Mouse (Mus musculus) limb, embryonic 11.5 days (tissue): ENCODE data around the gene H2afb3. TPM values are rescaled to one million over a fixed set of nuclear protein-coding genes. Genes with fewer than 3 reads are reported as not detected.

ENCODE experiments used
- ATAC-seq: fragments of 200-750 bp; cut with Nextera tagmentation; 2 replicates; pipeline ENCODE4 v1.8.0; 2017; ENCODE audit warnings: low read depth; ENCODE audit not compliant: insufficient number of reproducible peaks, low FRiP score, low TSS enrichment
- DNase-seq: peaks from one replicate; pipeline ENCODE4 v3.0.0-alpha.2; 2015; ENCODE audit warnings: low spot score
- H3K27ac ChIP-seq: fragments of 300-500 bp; sonication (generic); replicated peaks from 2 replicates; pipeline ENCODE4 v1.5.1; 2014; ENCODE audit warnings: low read depth, mild to moderate bottlenecking, low read length
- H3K27me3 ChIP-seq: fragments of 300-500 bp; sonication (generic); 2 replicates; pipeline ENCODE4 v1.6.1; 2014; ENCODE audit warnings: mild to moderate bottlenecking, low read length, mixed read lengths; ENCODE audit not compliant: control insufficient read depth, insufficient read depth
- H3K36me3 ChIP-seq: fragments of 300-500 bp; sonication (generic); 2 replicates; pipeline ENCODE4 v1.6.1; 2014; ENCODE audit warnings: mild to moderate bottlenecking, low read length, moderate library complexity, mixed read lengths; ENCODE audit not compliant: control insufficient read depth, insufficient read depth
- H3K4me1 ChIP-seq: fragments of 300-500 bp; sonication (generic); 2 replicates; pipeline ENCODE4 v1.6.1; 2014; ENCODE audit warnings: low read length, mixed read lengths; ENCODE audit not compliant: control insufficient read depth, insufficient read depth
- H3K4me2 ChIP-seq: fragments of 300-500 bp; sonication (generic); 2 replicates; pipeline ENCODE4 v1.6.1; 2014; ENCODE audit warnings: low read depth, mild to moderate bottlenecking, moderate library complexity; ENCODE audit not compliant: severe bottlenecking
- H3K4me3 ChIP-seq: fragments of 300-500 bp; sonication (generic); 2 replicates; pipeline ENCODE4 v1.5.1; 2014; ENCODE audit warnings: low read depth, low read length
- H3K9ac ChIP-seq: fragments of 300-500 bp; sonication (generic); 2 replicates; pipeline ENCODE4 v1.6.1; 2014; ENCODE audit warnings: mild to moderate bottlenecking, low read length
- H3K9me3 ChIP-seq: fragments of 300-500 bp; sonication (generic); 2 replicates; pipeline ENCODE4 v1.6.1; 2016; ENCODE audit warnings: low read length; ENCODE audit not compliant: control insufficient read depth
- polyA plus RNA-seq: library from polyadenylated mRNA; unstranded; fragments of >200 nt; fragmentation: Nextera tagmentation; extraction: Ambion mirVana; gene quantifications from 2 replicates; pipeline ENCODE4 v1.2.1, GENCODE M21; 2014

H2afb3 gene
- polyA plus RNA-seq, 1 experiment from 2014 or later, result not detected

DNA sequence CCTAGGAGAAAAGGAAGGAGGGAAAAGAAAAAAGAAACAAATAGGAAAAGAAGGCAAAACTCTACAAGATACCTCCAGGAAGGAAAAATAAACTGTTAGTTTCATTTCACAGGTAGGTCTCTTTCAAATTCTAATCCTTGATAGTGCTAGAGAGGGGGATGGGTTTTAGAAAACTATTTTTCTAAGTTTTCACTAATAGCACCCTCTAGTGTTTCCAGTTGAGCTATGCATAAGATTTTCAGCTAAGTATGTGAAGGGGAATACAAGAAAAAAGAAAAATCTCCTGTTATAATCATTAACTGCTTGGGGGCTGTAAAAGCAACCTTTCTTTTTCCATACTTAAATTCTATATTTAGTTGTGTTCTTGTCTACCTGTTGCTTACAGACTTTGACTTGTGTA is 27.4 kb downstream of the H2afb3 start:
- ATAC-seq, result no peak
- Histone ChIP-seq H3K4me1 (no peaks in the 10 kb centered on the region), H3K4me2 (no peak overlapping the region), H3K9ac (no peak overlapping the region), H3K4me3 (no peak overlapping the region), H3K9me3 (no peaks in the 10 kb centered on the region; the same call in 1 of the 2 replicates), H3K36me3 (no peaks in the 10 kb centered on the region), H3K27ac (no peak overlapping the region), H3K27me3 (no peaks in the 10 kb centered on the region)
- no peak for DNase-seq

Other genes starting within 250 kb of the H2afb3 start
- 1.8 and 2.8 TPM in 2 replicates for gene Pcdh11x, start 22.8 kb downstream of the H2afb3 start, polyA plus RNA-seq